Mouse (Mus musculus): Measurements from ENCODE around the gene Lrguk. TPM values are rescaled to one million over a fixed set of nuclear protein-coding genes. Genes with fewer than 3 reads are reported as not detected.

Gene Lrguk
- total RNA-seq, 1 experiment from 2014 or later: 2.8 TPM

GRCm38 (mm10) chr6:34044846-34045540 is 15.7 kb downstream of the Lrguk start:
- ATAC-seq (replicated peaks in 1 of 2; ENCODE audit: insufficient read depth in 1 of 2, low FRiP score in 2 of 2, low TSS enrichment in 1 of 2, low read depth in 1 of 2, poor library complexity in 2 of 2, severe bottlenecking in 2 of 2): no peak

DNA sequence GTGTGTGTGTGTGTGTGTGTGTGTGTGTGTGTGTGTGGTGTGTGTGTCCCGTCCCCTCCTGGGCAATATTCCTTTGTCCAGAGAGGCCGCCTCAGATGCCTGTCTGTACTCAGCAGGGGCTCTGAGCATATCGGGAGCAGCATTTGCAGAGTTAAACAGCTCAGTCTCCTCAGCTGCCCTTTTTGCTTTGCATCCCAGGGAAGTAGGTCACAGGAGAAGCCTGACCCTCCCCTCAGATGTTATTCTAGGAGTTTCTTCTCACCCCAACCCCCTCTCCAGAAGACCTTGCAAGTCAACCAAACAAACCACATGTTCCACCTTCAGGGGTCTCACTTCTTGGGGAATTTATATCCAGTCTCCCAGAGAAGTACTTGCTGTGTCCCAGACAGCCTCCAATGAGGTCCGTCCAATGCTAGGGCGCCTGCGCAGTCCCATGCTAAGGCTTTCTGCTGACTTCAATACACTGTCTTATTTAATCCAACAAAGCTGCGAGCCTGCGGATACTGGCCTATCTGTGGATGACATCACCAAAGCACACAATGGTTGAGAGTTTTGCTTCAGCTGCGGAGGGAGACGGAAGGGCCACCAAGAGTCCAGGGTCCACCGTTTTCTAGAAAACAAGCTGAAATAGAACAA is 17.4 kb downstream of the Lrguk start:
- ATAC-seq (replicated peaks in 1 of 2; ENCODE audit: insufficient read depth in 1 of 2, low FRiP score in 2 of 2, low TSS enrichment in 1 of 2, low read depth in 1 of 2, poor library complexity in 2 of 2, severe bottlenecking in 2 of 2): no peak

DNA sequence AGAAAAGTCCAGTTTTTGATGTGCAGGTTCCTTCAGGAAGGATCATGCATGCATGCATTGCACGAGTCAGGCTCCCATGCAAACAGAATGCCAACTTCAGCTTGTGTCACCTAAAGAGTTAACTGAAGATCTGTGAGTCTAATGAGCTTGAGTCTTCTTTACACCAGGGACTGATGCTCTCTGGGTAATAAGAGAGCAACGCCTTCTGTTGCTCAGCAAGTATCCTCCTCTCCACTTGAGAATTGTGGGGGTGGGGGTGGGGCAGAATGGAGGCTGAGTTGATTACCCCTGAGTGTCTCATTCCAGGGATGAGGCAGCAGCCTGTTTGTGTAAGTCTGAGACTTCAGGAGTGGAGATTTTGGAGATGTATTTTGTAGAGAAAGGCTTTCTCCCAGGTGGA is 20.2 kb downstream of the Lrguk start:
- ATAC-seq (replicated peaks in 1 of 2; ENCODE audit: insufficient read depth in 1 of 2, low FRiP score in 2 of 2, low TSS enrichment in 1 of 2, low read depth in 1 of 2, poor library complexity in 2 of 2, severe bottlenecking in 2 of 2): no peak

DNA sequence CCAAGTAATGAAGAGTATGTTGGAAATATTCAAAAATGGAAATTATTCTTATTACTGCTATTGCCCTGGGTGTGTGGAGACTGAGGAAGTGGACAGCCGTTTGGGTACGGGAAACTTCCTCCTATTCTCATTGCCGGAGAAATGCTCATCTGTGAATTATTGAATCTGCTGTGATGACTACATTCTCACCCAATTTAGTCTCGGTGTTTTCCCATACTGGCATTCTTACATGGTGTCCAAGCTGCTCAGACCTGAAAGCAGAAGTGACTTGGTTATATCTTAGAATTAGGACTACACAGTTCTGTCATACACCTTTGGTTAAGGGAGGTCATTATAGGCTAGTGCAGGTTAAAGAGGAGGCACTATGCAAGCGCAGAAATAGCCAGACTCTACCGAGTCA is 30.5 kb downstream of the Lrguk start:
- no peak for ATAC-seq (replicated peaks in 1 of 2; ENCODE audit: insufficient read depth in 1 of 2, low FRiP score in 2 of 2, low TSS enrichment in 1 of 2, low read depth in 1 of 2, poor library complexity in 2 of 2, severe bottlenecking in 2 of 2)

DNA sequence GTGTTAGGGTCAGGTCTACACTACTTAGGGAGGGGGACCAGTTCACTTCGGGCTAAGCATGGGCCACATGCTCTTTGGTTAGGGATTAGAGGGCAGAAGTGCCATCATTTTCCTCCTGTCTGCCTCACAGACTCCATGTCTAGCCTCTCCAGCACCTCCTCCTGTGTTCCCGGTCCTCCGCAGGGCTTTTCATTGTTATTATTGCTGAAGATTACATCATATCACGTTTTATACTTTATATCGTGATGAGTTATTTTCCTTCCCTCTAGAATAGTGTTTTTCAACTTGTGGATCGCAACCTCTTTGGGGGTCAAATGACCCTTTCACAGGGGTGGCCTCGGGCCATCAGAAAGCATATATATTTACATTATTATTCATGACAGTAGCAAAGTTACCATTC is 37.5 kb downstream of the Lrguk start:
- ATAC-seq (replicated peaks in 1 of 2; ENCODE audit: insufficient read depth in 1 of 2, low FRiP score in 2 of 2, low TSS enrichment in 1 of 2, low read depth in 1 of 2, poor library complexity in 2 of 2, severe bottlenecking in 2 of 2): no peak

DNA sequence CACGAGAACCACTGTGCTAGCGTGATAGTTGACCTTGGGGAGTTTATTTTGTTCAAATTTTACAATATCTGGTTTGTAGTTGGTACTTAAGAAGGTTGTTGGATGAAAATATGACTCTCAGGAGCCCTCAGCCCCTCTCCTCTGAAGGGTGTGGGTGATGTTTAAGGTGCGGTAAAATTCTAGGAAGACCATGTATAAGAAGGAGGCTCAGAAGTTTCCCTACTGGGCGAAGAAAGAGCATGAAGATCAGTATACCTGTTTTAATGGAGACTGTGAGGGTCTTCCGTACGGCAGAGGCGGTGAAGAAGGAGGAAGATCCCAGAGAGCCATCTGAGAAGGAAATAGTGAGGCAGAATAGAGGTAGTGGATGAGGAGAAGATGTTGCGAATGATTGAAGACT is 38.0 kb downstream of the Lrguk start:
- ATAC-seq (replicated peaks in 1 of 2; ENCODE audit: insufficient read depth in 1 of 2, low FRiP score in 2 of 2, low TSS enrichment in 1 of 2, low read depth in 1 of 2, poor library complexity in 2 of 2, severe bottlenecking in 2 of 2): no peak

DNA sequence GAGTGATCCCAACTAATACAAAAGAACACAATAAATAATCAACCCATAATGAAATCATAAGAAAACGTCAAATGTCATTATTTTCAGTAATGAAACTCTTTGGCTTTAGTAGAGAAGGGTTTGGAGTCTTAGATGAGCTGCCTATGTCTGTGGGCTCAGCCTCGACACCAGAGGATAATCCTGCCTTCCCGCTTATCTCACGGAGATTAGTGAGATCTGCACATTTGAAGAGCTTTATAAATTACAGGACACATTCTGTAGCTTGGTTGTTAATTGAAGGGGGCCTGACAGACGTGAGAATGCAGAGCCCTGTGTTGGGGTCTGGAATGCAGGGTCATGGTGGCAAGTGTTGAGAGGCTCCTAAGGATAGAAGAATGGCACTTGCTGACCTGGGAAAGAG is 42.7 kb downstream of the Lrguk start:
- ATAC-seq (replicated peaks in 1 of 2; ENCODE audit: insufficient read depth in 1 of 2, low FRiP score in 2 of 2, low TSS enrichment in 1 of 2, low read depth in 1 of 2, poor library complexity in 2 of 2, severe bottlenecking in 2 of 2): no peak

DNA sequence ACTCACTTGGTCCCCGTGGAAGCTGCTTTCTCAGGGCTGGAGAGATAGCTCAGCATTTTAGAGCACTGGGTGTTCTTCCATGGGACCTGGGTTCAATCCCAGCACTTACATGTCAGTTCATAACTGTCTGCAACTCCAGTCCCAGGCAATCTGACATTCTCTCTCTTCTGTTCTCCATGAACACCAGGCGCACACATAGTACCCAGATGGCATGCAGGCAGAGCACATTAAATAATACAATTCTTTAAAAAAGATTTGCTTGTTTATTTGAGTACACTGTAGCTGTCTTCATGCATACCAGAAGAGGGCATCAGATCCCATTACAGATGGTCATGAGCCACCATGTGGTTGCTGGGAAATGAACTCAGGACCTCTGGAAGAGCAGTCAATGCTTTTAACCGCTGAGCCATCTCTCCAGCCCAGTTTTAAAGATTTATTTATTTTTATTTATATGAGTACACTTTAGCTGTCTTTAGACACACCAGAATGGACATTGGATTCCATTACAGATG is 44.7 kb downstream of the Lrguk start:
- ATAC-seq (replicated peaks in 1 of 2; ENCODE audit: insufficient read depth in 1 of 2, low FRiP score in 2 of 2, low TSS enrichment in 1 of 2, low read depth in 1 of 2, poor library complexity in 2 of 2, severe bottlenecking in 2 of 2): no peak

DNA sequence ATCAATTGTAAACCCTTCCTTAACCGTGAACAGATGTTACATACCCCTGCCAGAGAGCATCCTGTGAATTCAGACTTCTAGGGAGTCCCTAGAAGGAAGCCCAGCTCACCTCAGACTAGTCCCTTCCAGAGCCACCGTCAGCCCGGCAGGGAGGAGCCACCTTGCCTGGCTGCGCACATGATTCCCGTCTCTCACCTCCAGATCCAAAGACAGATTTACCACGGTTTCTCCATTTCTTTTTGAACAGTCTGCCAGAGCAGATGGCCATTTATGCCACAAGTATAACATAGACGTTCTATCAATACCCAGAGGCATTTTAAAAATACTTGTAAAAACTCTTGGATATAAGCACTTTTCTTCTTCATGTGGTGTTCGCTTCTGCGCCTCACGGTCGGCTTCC is 46.3 kb downstream of the Lrguk start:
- ATAC-seq (replicated peaks in 1 of 2; ENCODE audit: insufficient read depth in 1 of 2, low FRiP score in 2 of 2, low TSS enrichment in 1 of 2, low read depth in 1 of 2, poor library complexity in 2 of 2, severe bottlenecking in 2 of 2): no peak

DNA sequence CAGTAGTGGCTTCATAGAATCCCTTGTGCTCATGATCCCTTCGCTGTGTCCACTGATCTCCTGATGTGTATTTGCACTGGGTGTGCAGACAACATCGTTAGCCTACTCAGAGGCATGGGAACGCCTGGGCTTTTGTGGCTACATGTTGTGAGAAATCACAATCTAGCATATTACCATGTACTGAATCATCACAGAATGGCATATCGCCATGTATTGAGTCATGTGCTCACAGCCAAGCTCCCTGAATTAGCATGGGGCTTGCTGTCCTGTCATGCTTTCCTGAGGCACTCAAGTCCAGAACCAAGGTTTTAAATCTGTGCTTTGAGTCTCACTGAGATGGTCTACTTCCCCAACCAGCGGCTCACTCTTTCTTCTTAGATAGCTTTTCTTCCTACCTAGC is 54.2 kb downstream of the Lrguk start:
- ATAC-seq (replicated peaks in 1 of 2; ENCODE audit: insufficient read depth in 1 of 2, low FRiP score in 2 of 2, low TSS enrichment in 1 of 2, low read depth in 1 of 2, poor library complexity in 2 of 2, severe bottlenecking in 2 of 2): no peak

DNA sequence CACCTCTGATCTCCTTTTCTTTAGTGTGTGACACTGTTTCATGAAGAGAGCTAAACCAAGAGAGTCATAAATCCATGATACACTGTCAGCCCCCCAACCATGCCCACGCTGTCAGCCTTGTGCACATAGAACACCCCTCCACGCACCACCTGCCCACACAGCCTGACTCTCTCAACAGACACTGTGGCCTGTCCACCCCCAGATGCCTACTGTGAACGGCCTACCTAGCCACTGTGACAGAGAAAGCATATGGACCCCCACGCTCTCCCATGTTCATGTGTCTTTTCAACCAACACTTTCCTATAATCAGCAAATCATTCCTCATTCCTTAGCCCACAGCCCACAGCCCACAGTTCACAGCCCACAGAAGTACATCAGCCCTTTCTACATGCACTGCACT is 58.5 kb downstream of the Lrguk start:
- ATAC-seq (replicated peaks in 1 of 2; ENCODE audit: insufficient read depth in 1 of 2, low FRiP score in 2 of 2, low TSS enrichment in 1 of 2, low read depth in 1 of 2, poor library complexity in 2 of 2, severe bottlenecking in 2 of 2): no peak

GRCm38 (mm10) chr6:34088986-34089385 is 59.7 kb downstream of the Lrguk start:
- no peak for ATAC-seq (replicated peaks in 1 of 2; ENCODE audit: insufficient read depth in 1 of 2, low FRiP score in 2 of 2, low TSS enrichment in 1 of 2, low read depth in 1 of 2, poor library complexity in 2 of 2, severe bottlenecking in 2 of 2)

GRCm38 (mm10) chr6:34091537-34091936 is 62.3 kb downstream of the Lrguk start:
- ATAC-seq (replicated peaks in 1 of 2; ENCODE audit: insufficient read depth in 1 of 2, low FRiP score in 2 of 2, low TSS enrichment in 1 of 2, low read depth in 1 of 2, poor library complexity in 2 of 2, severe bottlenecking in 2 of 2): no peak

GRCm38 (mm10) chr6:34096274-34096673 is 67.0 kb downstream of the Lrguk start:
- no peak for ATAC-seq (replicated peaks in 1 of 2; ENCODE audit: insufficient read depth in 1 of 2, low FRiP score in 2 of 2, low TSS enrichment in 1 of 2, low read depth in 1 of 2, poor library complexity in 2 of 2, severe bottlenecking in 2 of 2)

- no peak for ATAC-seq (replicated peaks in 1 of 2; ENCODE audit: insufficient read depth in 1 of 2, low FRiP score in 2 of 2, low TSS enrichment in 1 of 2, low read depth in 1 of 2, poor library complexity in 2 of 2, severe bottlenecking in 2 of 2)
These were observed 67.7 kb downstream of the Lrguk start for GRCm38 (mm10) chr6:34096905-34097304.

GRCm38 (mm10) chr6:34099725-34100124 is 70.5 kb downstream of the Lrguk start:
- no peak for ATAC-seq (replicated peaks in 1 of 2; ENCODE audit: insufficient read depth in 1 of 2, low FRiP score in 2 of 2, low TSS enrichment in 1 of 2, low read depth in 1 of 2, poor library complexity in 2 of 2, severe bottlenecking in 2 of 2)

GRCm38 (mm10) chr6:34101531-34102396 is 72.5 kb downstream of the Lrguk start:
- ATAC-seq (replicated peaks in 1 of 2; ENCODE audit: insufficient read depth in 1 of 2, low FRiP score in 2 of 2, low TSS enrichment in 1 of 2, low read depth in 1 of 2, poor library complexity in 2 of 2, severe bottlenecking in 2 of 2): no peak

DNA sequence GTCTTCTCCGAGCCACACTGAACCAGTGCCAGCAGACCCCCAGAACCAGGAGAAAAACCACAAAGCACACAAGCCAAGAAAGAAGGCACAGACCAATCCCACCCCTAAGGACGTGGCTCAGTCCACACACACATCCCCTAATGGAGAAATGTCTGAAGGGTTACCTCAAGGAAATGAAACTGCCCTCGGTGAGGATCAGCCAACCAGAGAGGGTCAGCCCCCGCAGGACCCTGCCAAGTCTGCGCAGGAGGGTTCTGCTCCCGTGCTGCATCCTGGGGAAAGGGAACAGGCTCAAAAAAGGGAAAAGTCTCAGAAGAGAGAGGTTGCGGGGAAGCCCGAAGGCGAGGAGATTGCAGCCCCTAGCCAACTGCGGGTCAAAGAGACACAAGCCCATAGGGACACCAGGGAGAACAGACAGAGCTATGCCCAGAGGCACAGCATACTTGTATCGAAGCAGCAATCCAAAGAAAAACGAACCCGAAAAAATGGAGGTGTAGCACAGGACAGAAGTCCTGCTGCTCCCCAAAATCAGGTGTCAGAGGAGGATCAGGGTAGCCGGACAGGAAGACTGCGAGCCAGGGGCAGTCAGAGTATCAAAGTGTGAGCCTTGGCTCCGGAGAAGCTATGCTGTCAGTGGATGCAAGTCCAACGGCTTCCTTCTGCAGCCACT is 74.1 kb downstream of the Lrguk start:
- ATAC-seq (replicated peaks in 1 of 2; ENCODE audit: insufficient read depth in 1 of 2, low FRiP score in 2 of 2, low TSS enrichment in 1 of 2, low read depth in 1 of 2, poor library complexity in 2 of 2, severe bottlenecking in 2 of 2): no peak
